Mouse (Mus musculus): ENCODE measurements around the gene D630036H23Rik.

The D630036H23Rik gene

GRCm38 (mm10) chr12:36381441-36382340 is at the start of gene D630036H23Rik, which contains the start of gene Ispd:
Gene D630036H23Rik (minus strand): TSS chr12:36382181.
Gene Ispd (plus strand): TSS chr12:36381450.
- H3K4me1 ChIP-seq (replicated peaks; ENCODE audit: low read depth, low read length): peaks cover 4% of the 10 kb centered on the region
- peak within 1 kb of the TSS; percentile 80 for H3K4me3 ChIP-seq (replicated peaks; ENCODE audit: low read length)
- peaks cover 18% of the 10 kb centered on the region for H3K27me3 ChIP-seq (ENCODE audit: insufficient read depth, low read length)
- H3K9me3 ChIP-seq (ENCODE audit: low read length): no peaks in the 10 kb centered on the region
- H3K36me3 ChIP-seq (ENCODE audit: insufficient read depth, low read length): no peaks in the 10 kb centered on the region
- TF ChIP-seq POU5F1 (IDR thresholded peaks at IDR 0.05; ENCODE audit: borderline replicate concordance, low read length) (no peak), CTCF (conservative IDR thresholded peaks at IDR 0.05; ENCODE audit: low read length) (no peak), NANOG (IDR thresholded peaks at IDR 0.05; ENCODE audit: borderline replicate concordance, low read length) (no peak)

GRCm38 (mm10) chr12:36426163-36427045 is 44.4 kb upstream of the D630036H23Rik start:
- H3K9me3 ChIP-seq (ENCODE audit: low read length): peaks cover 1% of the 10 kb centered on the region; the same call in 1 of the 2 replicates
- H3K27me3 ChIP-seq (ENCODE audit: insufficient read depth, low read length): no peaks in the 10 kb centered on the region
- TF ChIP-seq NANOG (IDR thresholded peaks at IDR 0.05; ENCODE audit: borderline replicate concordance, low read length): no peak
- TF ChIP-seq CTCF (conservative IDR thresholded peaks at IDR 0.05; ENCODE audit: low read length): no peak
- no peak for TF ChIP-seq POU5F1 (IDR thresholded peaks at IDR 0.05; ENCODE audit: borderline replicate concordance, low read length)
- H3K36me3 ChIP-seq (ENCODE audit: insufficient read depth, low read length): no peaks in the 10 kb centered on the region
- H3K4me1 ChIP-seq (replicated peaks; ENCODE audit: low read depth, low read length): no peaks in the 10 kb centered on the region
- H3K4me3 ChIP-seq (replicated peaks; ENCODE audit: low read length): no peak overlapping the region

GRCm38 (mm10) chr12:36425258-36425657 is 43.3 kb upstream of the D630036H23Rik start:
- no peak overlapping the region for H3K4me3 ChIP-seq (replicated peaks; ENCODE audit: low read length)
- H3K4me1 ChIP-seq (replicated peaks; ENCODE audit: low read depth, low read length): no peaks in the 10 kb centered on the region
- H3K36me3 ChIP-seq (ENCODE audit: insufficient read depth, low read length): no peaks in the 10 kb centered on the region
- H3K27me3 ChIP-seq (ENCODE audit: insufficient read depth, low read length): no peaks in the 10 kb centered on the region
- peaks cover 13% of the 10 kb centered on the region for H3K9me3 ChIP-seq (ENCODE audit: low read length)
- TF ChIP-seq NANOG (IDR thresholded peaks at IDR 0.05; ENCODE audit: borderline replicate concordance, low read length): no peak

GRCm38 (mm10) chr12:36423677-36424076 is 41.7 kb upstream of the D630036H23Rik start:
- TF ChIP-seq NANOG (IDR thresholded peaks at IDR 0.05; ENCODE audit: borderline replicate concordance, low read length): no peak
- TF ChIP-seq CTCF (conservative IDR thresholded peaks at IDR 0.05; ENCODE audit: low read length): no peak
- no peak for TF ChIP-seq POU5F1 (IDR thresholded peaks at IDR 0.05; ENCODE audit: borderline replicate concordance, low read length)
- Histone ChIP-seq H3K27me3 (ENCODE audit: insufficient read depth, low read length) (no peaks in the 10 kb centered on the region), H3K9me3 (ENCODE audit: low read length) (peaks cover 22% of the 10 kb centered on the region), H3K4me1 (replicated peaks; ENCODE audit: low read depth, low read length) (no peaks in the 10 kb centered on the region), H3K36me3 (ENCODE audit: insufficient read depth, low read length) (no peaks in the 10 kb centered on the region), H3K4me3 (replicated peaks; ENCODE audit: low read length) (no peak overlapping the region)

GRCm38 (mm10) chr12:36395115-36395514 is 13.1 kb upstream of the D630036H23Rik start:
- Histone ChIP-seq H3K27me3 (ENCODE audit: insufficient read depth, low read length) (no peaks in the 10 kb centered on the region), H3K4me1 (replicated peaks; ENCODE audit: low read depth, low read length) (no peaks in the 10 kb centered on the region), H3K4me3 (replicated peaks; ENCODE audit: low read length) (no peak overlapping the region), H3K9me3 (ENCODE audit: low read length) (peaks cover 3% of the 10 kb centered on the region; the same call in 1 of the 2 replicates), H3K36me3 (ENCODE audit: insufficient read depth, low read length) (no peaks in the 10 kb centered on the region)
- TF ChIP-seq CTCF (conservative IDR thresholded peaks at IDR 0.05; ENCODE audit: low read length): no peak
- no peak for TF ChIP-seq POU5F1 (IDR thresholded peaks at IDR 0.05; ENCODE audit: borderline replicate concordance, low read length)
- no peak for TF ChIP-seq NANOG (IDR thresholded peaks at IDR 0.05; ENCODE audit: borderline replicate concordance, low read length)

GRCm38 (mm10) chr12:36386991-36387390 is 5.0 kb upstream of the D630036H23Rik start:
- H3K4me3 ChIP-seq (replicated peaks; ENCODE audit: low read length): no peak overlapping the region
- H3K9me3 ChIP-seq (ENCODE audit: low read length): no peaks in the 10 kb centered on the region
- H3K27me3 ChIP-seq (ENCODE audit: insufficient read depth, low read length): peaks cover 10% of the 10 kb centered on the region
- TF ChIP-seq NANOG (IDR thresholded peaks at IDR 0.05; ENCODE audit: borderline replicate concordance, low read length): no peak
- no peak for TF ChIP-seq POU5F1 (IDR thresholded peaks at IDR 0.05; ENCODE audit: borderline replicate concordance, low read length)
- TF ChIP-seq CTCF (conservative IDR thresholded peaks at IDR 0.05; ENCODE audit: low read length): no peak
- H3K36me3 ChIP-seq (ENCODE audit: insufficient read depth, low read length): no peaks in the 10 kb centered on the region
- peaks cover 4% of the 10 kb centered on the region for H3K4me1 ChIP-seq (replicated peaks; ENCODE audit: low read depth, low read length)

GRCm38 (mm10) chr12:36385386-36385785 is 3.4 kb upstream of the D630036H23Rik start:
- Histone ChIP-seq H3K9me3 (ENCODE audit: low read length) (no peaks in the 10 kb centered on the region), H3K4me3 (replicated peaks; ENCODE audit: low read length) (no peak overlapping the region), H3K4me1 (replicated peaks; ENCODE audit: low read depth, low read length) (peaks cover 4% of the 10 kb centered on the region), H3K27me3 (ENCODE audit: insufficient read depth, low read length) (peaks cover 15% of the 10 kb centered on the region), H3K36me3 (ENCODE audit: insufficient read depth, low read length) (no peaks in the 10 kb centered on the region)
- no peak for TF ChIP-seq NANOG (IDR thresholded peaks at IDR 0.05; ENCODE audit: borderline replicate concordance, low read length)
- no peak for TF ChIP-seq POU5F1 (IDR thresholded peaks at IDR 0.05; ENCODE audit: borderline replicate concordance, low read length)
- no peak for TF ChIP-seq CTCF (conservative IDR thresholded peaks at IDR 0.05; ENCODE audit: low read length)

GRCm38 (mm10) chr12:36380806-36381205 is 1.2 kb downstream of the D630036H23Rik start:
- no peak overlapping the region for H3K4me3 ChIP-seq (replicated peaks; ENCODE audit: low read length)
- H3K9me3 ChIP-seq (ENCODE audit: low read length): no peaks in the 10 kb centered on the region
- no peak for TF ChIP-seq CTCF (conservative IDR thresholded peaks at IDR 0.05; ENCODE audit: low read length)
- no peak for TF ChIP-seq POU5F1 (IDR thresholded peaks at IDR 0.05; ENCODE audit: borderline replicate concordance, low read length)
- no peak for TF ChIP-seq NANOG (IDR thresholded peaks at IDR 0.05; ENCODE audit: borderline replicate concordance, low read length)
- no peaks in the 10 kb centered on the region for H3K36me3 ChIP-seq (ENCODE audit: insufficient read depth, low read length)
- peaks cover 4% of the 10 kb centered on the region for H3K4me1 ChIP-seq (replicated peaks; ENCODE audit: low read depth, low read length)
- H3K27me3 ChIP-seq (ENCODE audit: insufficient read depth, low read length): peaks cover 18% of the 10 kb centered on the region

Data from E14TG2a.4 (cell line).